Mouse (Mus musculus): Measurements from ENCODE around the gene Hnrnpc.

The Hnrnpc gene

GRCm38 (mm10) chr14:52103856-52104676 is at the start of gene Hnrnpc:
Gene Hnrnpc, minus strand, starts transcription at chr14:52104028.
- DNase-seq (ENCODE audit: low read depth) = peak; percentile 100

GRCm38 (mm10) chr14:52152613-52153012 is 48.8 kb upstream of the Hnrnpc start:
- no peak for DNase-seq (ENCODE audit: low read depth)

- DNase-seq (ENCODE audit: low read depth) = no peak
These were observed 48.4 kb upstream of the Hnrnpc start for GRCm38 (mm10) chr14:52152179-52152578.

- no peak for DNase-seq (ENCODE audit: low read depth)
These were observed 46.1 kb upstream of the Hnrnpc start for GRCm38 (mm10) chr14:52149888-52150287.

- no peak for DNase-seq (ENCODE audit: low read depth)
These were observed 42.7 kb upstream of the Hnrnpc start for GRCm38 (mm10) chr14:52146540-52146939.

GRCm38 (mm10) chr14:52144165-52144564 is 40.3 kb upstream of the Hnrnpc start:
- no peak for DNase-seq (ENCODE audit: low read depth)

- no peak for DNase-seq (ENCODE audit: low read depth)
These were observed 37.8 kb upstream of the Hnrnpc start for GRCm38 (mm10) chr14:52141445-52142127.

- DNase-seq (ENCODE audit: low read depth) = no peak
These were observed 37.0 kb upstream of the Hnrnpc start for GRCm38 (mm10) chr14:52140577-52141444.

- no peak for DNase-seq (ENCODE audit: low read depth)
These were observed 29.8 kb upstream of the Hnrnpc start for GRCm38 (mm10) chr14:52133584-52133983.

GRCm38 (mm10) chr14:52124636-52125035 is 20.8 kb upstream of the Hnrnpc start:
- no peak for DNase-seq (ENCODE audit: low read depth)

- DNase-seq (ENCODE audit: low read depth) = peak; percentile 29
These were observed 20.1 kb upstream of the Hnrnpc start for GRCm38 (mm10) chr14:52123918-52124317.

GRCm38 (mm10) chr14:52120169-52120568 is 16.3 kb upstream of the Hnrnpc start:
- no peak for DNase-seq (ENCODE audit: low read depth)

GRCm38 (mm10) chr14:52118823-52119608 is 15.2 kb upstream of the Hnrnpc start:
- DNase-seq (ENCODE audit: low read depth) = peak; percentile 27

GRCm38 (mm10) chr14:52118456-52118822 is 14.6 kb upstream of the Hnrnpc start:
- no peak for DNase-seq (ENCODE audit: low read depth)

GRCm38 (mm10) chr14:52117241-52117640 is 13.4 kb upstream of the Hnrnpc start:
- DNase-seq (ENCODE audit: low read depth) = no peak

GRCm38 (mm10) chr14:52114101-52114500 is 10.3 kb upstream of the Hnrnpc start:
- DNase-seq (ENCODE audit: low read depth) = no peak

- DNase-seq (ENCODE audit: low read depth) = no peak
These were observed 6.5 kb upstream of the Hnrnpc start, which contains the start of gene Rpgrip1 for GRCm38 (mm10) chr14:52110346-52110745. Gene Rpgrip1, plus strand, starts transcription at chr14:52110704.

GRCm38 (mm10) chr14:52108025-52108424 is 4.2 kb upstream of the Hnrnpc start:
- DNase-seq (ENCODE audit: low read depth) = no peak

- DNase-seq (ENCODE audit: low read depth) = no peak
These were observed 2.9 kb upstream of the Hnrnpc start for GRCm38 (mm10) chr14:52106741-52107140.

- DNase-seq (ENCODE audit: low read depth) = no peak
These were observed 1.5 kb upstream of the Hnrnpc start for GRCm38 (mm10) chr14:52105308-52105707.

- DNase-seq (ENCODE audit: low read depth) = no peak
These were observed 953 bp upstream of the Hnrnpc start for GRCm38 (mm10) chr14:52104677-52105285.

All from fibroblast of lung, adult 2 months (primary cell).